Comparison of ENCODE assay signal across 22 mouse cellular contexts in genomic region chr16:18474021-18474420, GRCm38 (mm10).
"Had no signal": no experiment of that assay in that cellular context is flagged by ENCODE, and none has a peak within 500 bp of the region (broad histone marks: within the 10 kb centered on the region; RNA-seq: fewer than 3 reads in every experiment).

No protein-coding gene starts in this region.

- H3K27ac ChIP-seq: gastrocnemius, adult 2 months; heart, adult 2 months; hindbrain, embryonic 10.5 days; hindbrain, embryonic 13.5 days; intestine, embryonic 15.5 days; layer of hippocampus, adult 2 months; left cerebral cortex, adult 2 months; liver, embryonic 13.5 days had no signal

- H3K9me3 ChIP-seq: heart, embryonic 12.5 days; hindbrain, embryonic 10.5 days; hindbrain, embryonic 13.5 days; intestine, embryonic 15.5 days; liver, embryonic 13.5 days had no signal

- H3K9ac ChIP-seq: heart, embryonic 12.5 days; hindbrain, embryonic 13.5 days; intestine, embryonic 15.5 days; liver, embryonic 13.5 days had no signal

- H3K36me3 ChIP-seq: intestine, embryonic 15.5 days had no signal

- H3K27me3 ChIP-seq: heart, embryonic 12.5 days; intestine, embryonic 15.5 days; liver, embryonic 13.5 days had no signal

- H3K4me2 ChIP-seq: heart, embryonic 12.5 days; hindbrain, embryonic 13.5 days; intestine, embryonic 15.5 days; liver, embryonic 11.5 days; liver, embryonic 13.5 days had no signal

- H3K4me1 ChIP-seq: hindbrain, embryonic 13.5 days; intestine, embryonic 15.5 days; liver, embryonic 13.5 days had no signal

- H3K4me3 ChIP-seq: gastrocnemius, adult 2 months; heart, adult 2 months; heart, embryonic 12.5 days; hindbrain, embryonic 10.5 days; hindbrain, embryonic 13.5 days; intestine, embryonic 15.5 days; layer of hippocampus, adult 2 months; left cerebral cortex, adult 2 months; liver, embryonic 13.5 days had no signal

- DNase-seq: gastrocnemius, adult 2 months; gastrocnemius, postnatal 10 days; gastrocnemius, postnatal 25 days; heart, adult 2 months; heart, postnatal 10 days; heart, postnatal 4 days; kidney, adult 18-20 months; kidney, adult 8-10 months; kidney, postnatal 10 days; kidney, postnatal 4 days; liver; liver, embryonic 13.5 days had no signal

- ATAC-seq: hindbrain, embryonic 16.5 days; inflammation-experienced regulatory T-cells, adult 6 months; intestine, embryonic 15.5 days; intestine, postnatal 0 days had no signal
